Mouse (Mus musculus): ENCODE results near the gene Klf12. TPM values are rescaled to one million over a fixed set of nuclear protein-coding genes. Genes with fewer than 3 reads are reported as not detected.

Klf12 gene
- polyA plus RNA-seq, 1 experiment = not detected

DNA sequence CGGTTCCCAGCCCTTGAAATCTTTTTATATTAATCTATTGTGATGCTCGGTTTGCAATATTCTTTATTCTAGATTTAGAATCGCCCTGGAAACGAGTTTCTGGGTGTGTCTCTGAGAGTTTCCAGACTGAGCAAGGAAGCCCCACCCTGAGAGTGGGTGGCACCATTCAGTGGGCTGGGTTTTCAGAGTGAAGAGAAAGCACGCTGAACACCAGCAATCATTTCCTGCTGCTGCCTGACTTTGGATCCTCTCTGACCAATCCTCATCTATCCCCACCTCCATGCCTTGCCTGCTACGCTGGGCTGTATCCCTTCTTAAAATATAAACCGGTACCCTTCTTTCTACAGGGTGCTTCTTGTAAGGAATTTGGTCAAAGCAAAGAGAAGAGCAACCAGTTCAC, 71.4 kb downstream of the Klf12 start:
- no peak for TF ChIP-seq POLR2A (IDR thresholded peaks at IDR 0.05; ENCODE audit: insufficient read depth, low read depth, low read length)
- no peak for TF ChIP-seq CTCF (IDR thresholded peaks at IDR 0.05; ENCODE audit: insufficient read depth, low read depth, low read length)
- H3K4me3 ChIP-seq (ENCODE audit: insufficient read depth, low read depth, low read length) = no peak overlapping the region
- H3K4me1 ChIP-seq (ENCODE audit: control insufficient read depth, insufficient read depth, low read length) = peaks cover 14% of the 10 kb centered on the region
- 52% methylated on average over 7 of the region's 7 CpGs for WGBS
- no peak overlapping the region for H3K27ac ChIP-seq (ENCODE audit: insufficient read depth, low read depth, low read length)

DNA sequence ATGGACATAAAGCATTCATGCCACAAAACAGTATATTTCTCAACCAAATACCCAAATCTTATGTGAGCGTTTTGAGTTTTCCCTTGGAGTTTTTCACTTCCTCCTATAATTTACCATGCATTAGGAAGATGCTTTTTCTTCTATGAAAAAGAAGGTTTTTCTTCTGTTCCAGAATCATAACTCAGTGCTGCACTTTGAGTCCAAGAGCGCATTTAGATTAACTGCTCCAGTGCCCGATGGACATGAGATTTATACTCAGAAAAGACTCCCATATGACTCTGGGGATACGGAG, 72.7 kb downstream of the Klf12 start:
- Histone ChIP-seq H3K4me1 (ENCODE audit: control insufficient read depth, insufficient read depth, low read length) (peaks cover 17% of the 10 kb centered on the region), H3K27ac (ENCODE audit: insufficient read depth, low read depth, low read length) (peak overlapping the region; percentile 77), H3K4me3 (ENCODE audit: insufficient read depth, low read depth, low read length) (no peak overlapping the region)
- WGBS = 80% methylated on average over 4 of the region's 4 CpGs
- TF ChIP-seq POLR2A (IDR thresholded peaks at IDR 0.05; ENCODE audit: insufficient read depth, low read depth, low read length) (no peak), CTCF (IDR thresholded peaks at IDR 0.05; ENCODE audit: insufficient read depth, low read depth, low read length) (no peak)

DNA sequence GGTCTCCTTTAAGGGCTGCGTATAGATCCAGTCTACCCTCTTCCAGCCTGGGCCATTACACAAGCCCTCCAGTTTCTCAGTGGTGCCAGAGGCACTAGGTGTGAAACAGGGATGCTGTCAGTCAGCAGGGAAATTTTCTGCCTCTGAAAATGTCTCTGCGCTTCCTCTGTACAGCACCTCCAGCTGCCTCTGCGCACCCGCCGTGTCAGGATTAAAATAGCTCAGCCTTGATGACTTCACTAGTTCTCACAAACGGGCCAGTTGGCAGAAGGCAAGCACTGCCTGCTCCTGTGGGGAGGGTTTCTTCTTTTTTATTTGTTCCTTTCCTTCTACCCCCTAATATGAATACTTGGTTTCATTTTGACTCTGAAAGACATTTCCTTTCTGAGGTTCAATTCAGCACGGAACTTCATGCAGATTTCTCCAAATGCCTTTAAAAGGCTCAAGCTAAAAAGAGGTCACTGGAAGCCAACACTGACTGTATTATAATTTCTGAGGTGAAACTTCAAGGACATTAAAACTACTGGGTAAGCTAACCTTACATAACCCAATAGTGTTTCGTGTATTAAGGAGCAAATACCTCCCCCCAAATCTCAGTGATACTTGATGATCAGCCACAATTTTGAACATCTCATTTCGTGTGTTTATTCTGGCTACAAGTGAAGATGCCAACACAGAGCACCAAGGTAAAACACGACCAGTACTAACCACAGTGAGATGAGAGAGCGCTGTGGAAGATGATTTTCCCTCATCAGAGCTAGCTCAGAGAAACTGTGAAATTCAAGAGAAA, 73.2 kb downstream of the Klf12 start:
- peaks cover 17% of the 10 kb centered on the region for H3K4me1 ChIP-seq (ENCODE audit: control insufficient read depth, insufficient read depth, low read length)
- 0 out of 2 replicates have a peak overlapping the region, but pooled peaks have one; percentile 3 for H3K4me3 ChIP-seq (ENCODE audit: insufficient read depth, low read depth, low read length)
- WGBS = 21% methylated on average over 11 of the region's 11 CpGs
- TF ChIP-seq CTCF (IDR thresholded peaks at IDR 0.05; ENCODE audit: insufficient read depth, low read depth, low read length) (no peak), POLR2A (IDR thresholded peaks at IDR 0.05; ENCODE audit: insufficient read depth, low read depth, low read length) (no peak)
- H3K27ac ChIP-seq (ENCODE audit: insufficient read depth, low read depth, low read length) = peak overlapping the region; percentile 77

DNA sequence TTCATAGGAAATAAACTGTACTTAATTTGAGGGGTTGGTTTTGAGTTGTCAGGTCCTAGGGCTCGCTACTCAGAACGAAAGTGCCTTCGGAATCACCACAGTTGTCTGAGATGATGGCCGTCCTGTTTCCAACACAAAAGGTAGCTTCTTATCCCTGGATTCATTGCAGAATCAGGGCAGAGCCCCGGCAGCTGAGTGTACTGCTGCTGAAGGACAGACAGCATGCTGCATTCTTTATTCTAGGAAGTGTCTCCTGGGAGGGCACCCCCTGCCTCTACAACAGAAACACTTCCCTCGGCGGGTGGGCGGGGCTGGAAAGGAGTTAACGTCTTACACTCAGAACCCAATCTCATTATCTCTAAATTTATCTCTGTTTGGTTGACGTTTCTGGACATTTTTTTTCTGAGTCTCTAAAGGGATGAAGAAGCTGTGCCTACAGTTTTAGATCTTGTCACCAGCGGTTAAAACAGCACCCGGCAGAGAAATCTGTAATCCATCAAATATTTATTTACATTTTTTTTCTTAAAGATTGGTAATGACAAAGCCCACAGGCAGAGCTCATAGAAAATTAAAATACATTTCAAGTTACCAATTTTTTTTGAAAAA, 74.6 kb downstream of the Klf12 start:
- H3K4me1 ChIP-seq (ENCODE audit: control insufficient read depth, insufficient read depth, low read length) = peaks cover 17% of the 10 kb centered on the region
- no peak for TF ChIP-seq POLR2A (IDR thresholded peaks at IDR 0.05; ENCODE audit: insufficient read depth, low read depth, low read length)
- H3K4me3 ChIP-seq (ENCODE audit: insufficient read depth, low read depth, low read length) = no peak overlapping the region
- 39% methylated on average over 12 of the region's 12 CpGs for WGBS
- H3K27ac ChIP-seq (ENCODE audit: insufficient read depth, low read depth, low read length) = no peak overlapping the region

DNA sequence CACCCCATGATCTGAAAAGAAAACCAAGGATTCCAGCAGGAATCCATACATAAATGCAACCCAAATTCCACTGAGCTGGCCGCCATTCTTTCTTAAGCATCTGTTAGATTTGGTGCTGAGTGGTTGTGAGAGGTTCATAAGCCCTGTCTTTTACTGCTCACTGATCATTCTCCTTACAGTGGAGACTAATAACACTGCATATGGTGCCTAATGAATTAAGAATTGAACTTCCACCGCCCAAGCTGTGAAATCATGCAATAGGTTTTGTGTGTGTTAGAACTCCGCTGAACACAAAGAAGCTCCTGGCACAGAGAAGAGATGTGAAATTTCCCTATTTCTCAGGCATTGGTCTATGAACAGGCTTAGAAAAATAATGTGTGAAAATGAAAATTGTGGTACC, 77.4 kb downstream of the Klf12 start:
- peaks cover 15% of the 10 kb centered on the region for H3K4me1 ChIP-seq (ENCODE audit: control insufficient read depth, insufficient read depth, low read length)
- no peak overlapping the region for H3K27ac ChIP-seq (ENCODE audit: insufficient read depth, low read depth, low read length)
- TF ChIP-seq CTCF (IDR thresholded peaks at IDR 0.05; ENCODE audit: insufficient read depth, low read depth, low read length) = no peak
- no peak for TF ChIP-seq POLR2A (IDR thresholded peaks at IDR 0.05; ENCODE audit: insufficient read depth, low read depth, low read length)
- H3K4me3 ChIP-seq (ENCODE audit: insufficient read depth, low read depth, low read length) = no peak overlapping the region
- WGBS = 78% methylated on average over 3 of the region's 3 CpGs

DNA sequence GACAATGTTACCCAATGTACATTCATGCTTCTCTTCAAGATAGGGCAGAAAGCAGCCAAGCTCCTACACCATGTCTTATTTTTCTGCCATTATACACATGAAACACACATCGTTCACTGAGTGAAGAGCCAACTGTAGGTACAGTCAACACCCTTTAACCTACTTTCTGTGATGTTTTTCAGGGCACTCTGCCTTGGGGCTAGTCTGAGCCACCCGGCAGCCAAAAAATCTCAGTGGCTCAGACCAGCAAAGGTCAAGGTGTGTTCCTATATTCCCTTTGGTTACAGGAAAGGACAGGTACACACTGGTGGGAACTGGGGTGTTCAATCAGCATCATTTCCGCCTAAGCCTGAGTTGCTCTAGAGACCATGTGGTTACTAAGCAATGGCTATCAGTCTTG, 78.3 kb downstream of the Klf12 start:
- no peak overlapping the region for H3K4me3 ChIP-seq (ENCODE audit: insufficient read depth, low read depth, low read length)
- TF ChIP-seq CTCF (IDR thresholded peaks at IDR 0.05; ENCODE audit: insufficient read depth, low read depth, low read length) = no peak
- TF ChIP-seq POLR2A (IDR thresholded peaks at IDR 0.05; ENCODE audit: insufficient read depth, low read depth, low read length) = no peak
- no peak overlapping the region for H3K27ac ChIP-seq (ENCODE audit: insufficient read depth, low read depth, low read length)
- 100% methylated on average over 3 of the region's 3 CpGs for WGBS
- H3K4me1 ChIP-seq (ENCODE audit: control insufficient read depth, insufficient read depth, low read length) = peaks cover 13% of the 10 kb centered on the region

- TF ChIP-seq CTCF (IDR thresholded peaks at IDR 0.05; ENCODE audit: insufficient read depth, low read depth, low read length) = no peak
- no peak for TF ChIP-seq POLR2A (IDR thresholded peaks at IDR 0.05; ENCODE audit: insufficient read depth, low read depth, low read length)
- H3K4me1 ChIP-seq (ENCODE audit: control insufficient read depth, insufficient read depth, low read length) = no peaks in the 10 kb centered on the region
- 94% methylated on average over 6 of the region's 6 CpGs for WGBS
- H3K27ac ChIP-seq (ENCODE audit: insufficient read depth, low read depth, low read length) = no peak overlapping the region
- H3K4me3 ChIP-seq (ENCODE audit: insufficient read depth, low read depth, low read length) = no peak overlapping the region
Observed at GRCm38 (mm10) chr14:100200058-100200688, 84.3 kb downstream of the Klf12 start.

DNA sequence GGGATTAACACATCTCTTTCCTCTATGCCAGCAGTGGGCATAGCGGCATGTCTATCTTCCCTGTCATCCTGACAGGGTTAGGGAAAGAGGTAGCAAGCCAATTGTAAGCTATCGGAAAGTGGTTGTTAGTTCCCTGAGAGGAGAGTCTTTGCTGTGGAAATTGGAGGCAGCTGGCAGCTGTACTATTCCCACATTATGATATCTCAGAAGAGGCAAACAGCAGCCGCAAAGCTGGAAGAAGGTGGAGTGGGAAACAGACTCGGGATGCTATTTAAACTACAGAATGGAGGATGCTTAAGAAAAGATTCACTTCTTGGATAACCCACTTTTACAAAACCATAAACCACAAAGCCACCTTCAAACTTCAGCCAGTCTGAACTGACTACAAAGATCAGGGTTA, 85.8 kb downstream of the Klf12 start:
- Histone ChIP-seq H3K4me3 (ENCODE audit: insufficient read depth, low read depth, low read length) (no peak overlapping the region), H3K27ac (ENCODE audit: insufficient read depth, low read depth, low read length) (no peak overlapping the region), H3K4me1 (ENCODE audit: control insufficient read depth, insufficient read depth, low read length) (no peaks in the 10 kb centered on the region)
- 69% methylated on average over 4 of the region's 4 CpGs for WGBS
- TF ChIP-seq POLR2A (IDR thresholded peaks at IDR 0.05; ENCODE audit: insufficient read depth, low read depth, low read length) = no peak
- TF ChIP-seq CTCF (IDR thresholded peaks at IDR 0.05; ENCODE audit: insufficient read depth, low read depth, low read length) = no peak

- H3K4me3 ChIP-seq (ENCODE audit: insufficient read depth, low read depth, low read length) = no peak overlapping the region
- no peak overlapping the region for H3K27ac ChIP-seq (ENCODE audit: insufficient read depth, low read depth, low read length)
- WGBS = 96% methylated on average over 8 of the region's 8 CpGs
- H3K4me1 ChIP-seq (ENCODE audit: control insufficient read depth, insufficient read depth, low read length) = no peaks in the 10 kb centered on the region
- TF ChIP-seq CTCF (IDR thresholded peaks at IDR 0.05; ENCODE audit: insufficient read depth, low read depth, low read length) (no peak), POLR2A (IDR thresholded peaks at IDR 0.05; ENCODE audit: insufficient read depth, low read depth, low read length) (no peak)
Observed at GRCm38 (mm10) chr14:100197199-100197598, 87.3 kb downstream of the Klf12 start.
